Mouse (Mus musculus) B cell, adult 2 months (primary cell): ENCODE data around the gene Apom.
"Not testable (repeated sequence)": the region's sequence is repeated elsewhere in the genome, so short reads cannot be mapped to it uniquely, and the experiment has no call there.

Experiments used
- DNase-seq, 2 experiments: peaks; one replicate each; pipeline ENCODE4 v3.0.0; 2022

Gene Apom

GRCm38 (mm10) chr17:35126206-35126611, 5.6 kb downstream of the Apom start, which contains the start of gene D17H6S53E:
Gene D17H6S53E (plus strand): TSS chr17:35126373.
- DNase-seq, result peak; percentile 72 to 73

- DNase-seq, result no peak
Measured at GRCm38 (mm10) chr17:35125578-35125977, 6.3 kb downstream of the Apom start.

GRCm38 (mm10) chr17:35125081-35125480, 6.8 kb downstream of the Apom start:
- DNase-seq, result no peak

GRCm38 (mm10) chr17:35124261-35124896, 7.5 kb downstream of the Apom start:
- DNase-seq, result not testable (repeated sequence)

GRCm38 (mm10) chr17:35123287-35123686, 8.6 kb downstream of the Apom start:
- DNase-seq, result not testable (repeated sequence)

GRCm38 (mm10) chr17:35121871-35122303, 10.0 kb downstream of the Apom start, which contains the start of gene Csnk2b:
Gene Csnk2b (minus strand): TSS chr17:35122053.
- DNase-seq, result peak; percentile 60 to 63

- peak; percentile 98 for DNase-seq
Measured at GRCm38 (mm10) chr17:35121143-35121799, 10.6 kb downstream of the Apom start, which contains the start of gene Gpank1. Gene Gpank1 (plus strand): TSS chr17:35121455.

- DNase-seq, result no peak
Measured at GRCm38 (mm10) chr17:35120745-35121142, 11.1 kb downstream of the Apom start.

- peak; percentile 61 to 63 for DNase-seq
Measured at GRCm38 (mm10) chr17:35115046-35116019, 16.5 kb downstream of the Apom start, which contains the start of gene Ly6g5b. Gene Ly6g5b (minus strand): TSS chr17:35115428.

- no peak for DNase-seq
Measured at GRCm38 (mm10) chr17:35111774-35112173, 20.1 kb downstream of the Apom start.

- no peak for DNase-seq
Measured at GRCm38 (mm10) chr17:35108097-35108496, 23.8 kb downstream of the Apom start, which contains the start of gene Ly6g5c. Gene Ly6g5c (plus strand): TSS chr17:35108279.

- DNase-seq, result no peak
Measured at GRCm38 (mm10) chr17:35106522-35106921, 25.3 kb downstream of the Apom start.

- peak in 1 of 2 experiments; percentile 24 for DNase-seq
Measured at GRCm38 (mm10) chr17:35105740-35106389, 26.0 kb downstream of the Apom start.

GRCm38 (mm10) chr17:35104754-35105153, 27.1 kb downstream of the Apom start:
- DNase-seq, result no peak

GRCm38 (mm10) chr17:35104079-35104478, 27.8 kb downstream of the Apom start:
- no peak for DNase-seq

GRCm38 (mm10) chr17:35103221-35103690, 28.6 kb downstream of the Apom start:
- no peak for DNase-seq

GRCm38 (mm10) chr17:35102299-35102698, 29.6 kb downstream of the Apom start:
- DNase-seq, result no peak

- DNase-seq, result no peak
Measured at GRCm38 (mm10) chr17:35101161-35101560, 30.7 kb downstream of the Apom start.

- DNase-seq, result no peak
Measured at GRCm38 (mm10) chr17:35100196-35100765, 31.6 kb downstream of the Apom start.

- peak; percentile 27 to 28 for DNase-seq
Measured at GRCm38 (mm10) chr17:35097164-35097655, 34.6 kb downstream of the Apom start.

- no peak for DNase-seq
Measured at GRCm38 (mm10) chr17:35096597-35096996, 35.3 kb downstream of the Apom start.
